Comparison of ENCODE assay signal across 21 mouse cellular contexts in genomic region chr7:99982256-99983242, GRCm38 (mm10). TPM values are rescaled to one million over a fixed set of nuclear protein-coding genes. Genes with fewer than 3 reads are reported as not detected.
DNase-seq lines count a peak whose midpoint lies in the region; ATAC-seq and TF ChIP-seq lines count a peak whose summit lies in the region.
"Had no signal": no experiment of that assay in that cellular context is flagged by ENCODE, and none has a peak within 500 bp of the region (broad histone marks: within the 10 kb centered on the region; RNA-seq: fewer than 3 reads in every experiment).

No protein-coding gene starts in this region.

- H3K27me3 ChIP-seq in liver, postnatal 0 days (ENCODE audit: insufficient read depth, low read length) = no peaks in the 10 kb centered on the region
- H3K27me3 ChIP-seq in liver, embryonic 12.5 days (replicated peaks) = peaks cover 10% of the 10 kb centered on the region
- H3K27me3 ChIP-seq in hindbrain, embryonic 10.5 days (ENCODE audit: insufficient read depth, poor library complexity, severe bottlenecking) = peaks cover 6% of the 10 kb centered on the region; the same call in 1 of the 2 replicates
- no peaks in the 10 kb centered on the region for H3K27me3 ChIP-seq in hindbrain, embryonic 13.5 days
- H3K27me3 ChIP-seq: hindbrain, embryonic 15.5 days; limb, embryonic 13.5 days had no signal

- H3K9ac ChIP-seq in liver, postnatal 0 days (replicated peaks) = no peak overlapping the region
- no peak overlapping the region for H3K9ac ChIP-seq in liver, embryonic 12.5 days
- no peak overlapping the region for H3K9ac ChIP-seq in hindbrain, embryonic 13.5 days
- H3K9ac ChIP-seq: heart, embryonic 13.5 days; hindbrain, embryonic 15.5 days; limb, embryonic 13.5 days; liver, embryonic 14.5 days had no signal

- no peak for TF ChIP-seq POLR2A in bone marrow, adult 2 months (IDR thresholded peaks at IDR 0.05; ENCODE audit: borderline replicate concordance, control insufficient read depth, low read depth, low read length)

- peaks cover 14% of the 10 kb centered on the region for H3K4me1 ChIP-seq in liver, postnatal 0 days (ENCODE audit: insufficient read depth)
- H3K4me1 ChIP-seq in liver, embryonic 12.5 days = peaks cover 27% of the 10 kb centered on the region
- H3K4me1 ChIP-seq in bone marrow, adult 2 months (ENCODE audit: control insufficient read depth, insufficient read depth, low read length) = peaks cover 7% of the 10 kb centered on the region; the same call in 1 of the 2 replicates
- H3K4me1 ChIP-seq in hindbrain, embryonic 10.5 days (replicated peaks) = peaks cover 23% of the 10 kb centered on the region
- H3K4me1 ChIP-seq in hindbrain, embryonic 13.5 days (replicated peaks) = peaks cover 24% of the 10 kb centered on the region

- H3K4me3 ChIP-seq in liver, postnatal 0 days (ENCODE audit: low read depth, low read length) = no peak overlapping the region
- H3K4me3 ChIP-seq in liver, embryonic 12.5 days = no peak overlapping the region
- no peak overlapping the region for H3K4me3 ChIP-seq in bone marrow, adult 2 months (replicated peaks; ENCODE audit: control insufficient read depth, low read depth, low read length)
- H3K4me3 ChIP-seq in hindbrain, embryonic 10.5 days = no peak overlapping the region
- H3K4me3 ChIP-seq in hindbrain, embryonic 13.5 days = no peak overlapping the region
- H3K4me3 ChIP-seq: embryonic facial prominence, embryonic 10.5 days; heart, embryonic 13.5 days; hindbrain, embryonic 15.5 days; limb, embryonic 13.5 days had no signal

- no peaks in the 10 kb centered on the region for H3K36me3 ChIP-seq in liver, postnatal 0 days (replicated peaks; ENCODE audit: insufficient read depth, low read length)
- H3K36me3 ChIP-seq in liver, embryonic 12.5 days = no peaks in the 10 kb centered on the region
- H3K36me3 ChIP-seq in hindbrain, embryonic 10.5 days = no peaks in the 10 kb centered on the region
- H3K36me3 ChIP-seq in hindbrain, embryonic 13.5 days = no peaks in the 10 kb centered on the region
- H3K36me3 ChIP-seq: embryonic facial prominence, embryonic 10.5 days; heart, embryonic 13.5 days; hindbrain, embryonic 15.5 days; limb, embryonic 13.5 days had no signal

- TF ChIP-seq CTCF in liver, postnatal 0 days (IDR thresholded peaks at IDR 0.05; ENCODE audit: low read depth) = no peak
- no peak for TF ChIP-seq CTCF in bone marrow, adult 2 months (IDR thresholded peaks at IDR 0.05; ENCODE audit: control insufficient read depth, insufficient read depth, low read length)

- H3K27ac ChIP-seq in liver, postnatal 0 days (ENCODE audit: low read depth) = peak overlapping the region; percentile 40
- no peak overlapping the region for H3K27ac ChIP-seq in liver, embryonic 12.5 days
- peak overlapping the region; percentile 39; the same call in 1 of the 2 replicates for H3K27ac ChIP-seq in bone marrow, adult 2 months (ENCODE audit: control insufficient read depth, insufficient read depth, low read depth, low read length, poor library complexity)
- H3K27ac ChIP-seq in hindbrain, embryonic 10.5 days = no peak overlapping the region
- no peak overlapping the region for H3K27ac ChIP-seq in hindbrain, embryonic 13.5 days
- H3K27ac ChIP-seq: embryonic facial prominence, embryonic 10.5 days; heart, embryonic 13.5 days; hindbrain, embryonic 15.5 days; limb, embryonic 13.5 days; liver, embryonic 14.5 days; stomach, postnatal 0 days had no signal

- no peak for ATAC-seq in liver, postnatal 0 days
- no peak for ATAC-seq in liver, embryonic 12.5 days
- no peak for ATAC-seq in hindbrain, embryonic 13.5 days (ENCODE audit: low FRiP score)
- ATAC-seq: intestine, embryonic 16.5 days had no signal

- no peak for TF ChIP-seq EP300 in liver, postnatal 0 days (IDR thresholded peaks at IDR 0.05; ENCODE audit: low read depth)

- H3K9me3 ChIP-seq in liver, postnatal 0 days (ENCODE audit: low read length) = no peaks in the 10 kb centered on the region
- H3K9me3 ChIP-seq in liver, embryonic 12.5 days (replicated peaks) = no peaks in the 10 kb centered on the region
- no peaks in the 10 kb centered on the region for H3K9me3 ChIP-seq in hindbrain, embryonic 10.5 days
- H3K9me3 ChIP-seq in hindbrain, embryonic 13.5 days = no peaks in the 10 kb centered on the region
- H3K9me3 ChIP-seq: embryonic facial prominence, embryonic 10.5 days; G1E; heart, embryonic 13.5 days; hindbrain, embryonic 15.5 days had no signal

- intact Hi-C loops in left cerebral cortex, postnatal 36 days (cut with DNase I) = loop anchor here (1.0 to 5.0 kb wide), 2 partner anchors 35 to 55 kb away; no protein-coding TSS in a partner anchor

- H3K4me2 ChIP-seq in liver, postnatal 0 days (ENCODE audit: low read depth, low read length) = no peak overlapping the region
- H3K4me2 ChIP-seq in liver, embryonic 12.5 days = no peak overlapping the region
- no peak overlapping the region for H3K4me2 ChIP-seq in hindbrain, embryonic 13.5 days
- H3K4me2 ChIP-seq: heart, embryonic 13.5 days; hindbrain, embryonic 15.5 days; limb, embryonic 13.5 days had no signal

- DNase-seq in layer of hippocampus, adult 11-12 months (ENCODE audit: low spot score) = peak; percentile 50
- DNase-seq in layer of hippocampus, postnatal 36 days = no peak
- DNase-seq in liver, postnatal 0 days = no peak
- DNase-seq in left cerebral cortex, postnatal 36 days (ENCODE audit: low spot score in 2 of 2) = peak; percentile 45 to 49
- no peak for DNase-seq in hindbrain, embryonic 10.5 days (ENCODE audit: low spot score)
- DNase-seq: adrenal gland, postnatal 36 days; cerebellum, adult 8-10 months; heart, adult 18-20 months had no signal

- WGBS in liver, postnatal 0 days (ENCODE audit: insufficient replicate concordance) = 73% methylated on average over 13 of the region's 13 CpGs
- 66% methylated on average over 13 of the region's 13 CpGs for WGBS in liver, embryonic 12.5 days (ENCODE audit: insufficient replicate concordance)
- WGBS in bone marrow, adult 2 months = 71% methylated on average over 13 of the region's 13 CpGs
- WGBS in hindbrain, embryonic 10.5 days = 86% methylated on average over 13 of the region's 13 CpGs
- WGBS in hindbrain, embryonic 13.5 days = 82% methylated on average over 13 of the region's 13 CpGs

RNA-seq across cellular contexts. Expression of gene Rnf169, which starts 2.3 kb away (rescaled TPM):
- 10 to 100 TPM; 24.6 to 29.5 TPM for total RNA-seq in layer of hippocampus, postnatal 36 days (2021)
- polyA plus RNA-seq in liver, postnatal 0 days (2015; fragmentation: Nextera tagmentation; extraction: Ambion mirVana) = 2.5 and 2.8 TPM in 2 replicates
- polyA plus RNA-seq in liver, embryonic 12.5 days (2016; fragmentation: Nextera tagmentation; extraction: Ambion mirVana) = 2.1 and 2.3 TPM in 2 replicates
- polyA plus RNA-seq in bone marrow, adult 2 months (2011; ENCODE audit: insufficient read depth, insufficient read length, low replicate concordance, missing spikeins) = 14.8 and 22.3 TPM in 2 replicates
- total RNA-seq in left cerebral cortex, postnatal 36 days (2021) = 10 to 100 TPM; 49.1 to 49.3 TPM
- polyA plus RNA-seq in hindbrain, embryonic 10.5 days (2016; fragmentation: Nextera tagmentation; extraction: Ambion mirVana) = 4.7 and 5.9 TPM in 2 replicates
- 4.1 and 4.5 TPM in 2 replicates for polyA plus RNA-seq in hindbrain, embryonic 13.5 days (2015; fragmentation: Nextera tagmentation; extraction: Ambion mirVana)

RNA-seq across cellular contexts. Expression of gene Chrdl2, which starts 23.4 kb away (rescaled TPM):
- total RNA-seq in layer of hippocampus, postnatal 36 days (2021) = under 1 TPM; 0.47 to 0.58 TPM
- polyA plus RNA-seq in liver, postnatal 0 days (2015; fragmentation: Nextera tagmentation; extraction: Ambion mirVana) = not detected in 2 replicates
- polyA plus RNA-seq in liver, embryonic 12.5 days (2016; fragmentation: Nextera tagmentation; extraction: Ambion mirVana) = 0.11 and 0.30 TPM in 2 replicates
- polyA plus RNA-seq in bone marrow, adult 2 months (2011; ENCODE audit: insufficient read depth, insufficient read length, low replicate concordance, missing spikeins) = not detected in 2 replicates
- total RNA-seq in left cerebral cortex, postnatal 36 days (2021) = under 1 TPM in 1 of 2 experiments, not detected in 1; 0.70 TPM
- 0.37 and 0.56 TPM in 2 replicates for polyA plus RNA-seq in hindbrain, embryonic 10.5 days (2016; fragmentation: Nextera tagmentation; extraction: Ambion mirVana)
- 0.27 and 0.42 TPM in 2 replicates for polyA plus RNA-seq in hindbrain, embryonic 13.5 days (2015; fragmentation: Nextera tagmentation; extraction: Ambion mirVana)
- total RNA-seq: adrenal gland, postnatal 36 days; heart, adult 18-20 months; megakaryocyte-erythroid progenitor cell, adult 5-6 weeks had no signal
- polyA plus RNA-seq: G1E; lung, embryonic 16.5 days had no signal

Comparison
In these comparisons a context has a peak if more than half of its experiments do, and no peak if none do; other contexts are left out.
1. DNase-seq: peak in layer of hippocampus, adult 11-12 months (single experiment) and left cerebral cortex, postnatal 36 days (2 of 2); none in layer of hippocampus, postnatal 36 days (0 of 2), liver, postnatal 0 days (single experiment) and hindbrain, embryonic 10.5 days (single experiment).
2. H3K27ac ChIP-seq: peak in liver, postnatal 0 days (single experiment) and bone marrow, adult 2 months (single experiment); none in liver, embryonic 12.5 days (single experiment), hindbrain, embryonic 10.5 days (single experiment) and hindbrain, embryonic 13.5 days (single experiment).